19 mouse cellular contexts compared by ENCODE assay signal in the genomic region with DNA sequence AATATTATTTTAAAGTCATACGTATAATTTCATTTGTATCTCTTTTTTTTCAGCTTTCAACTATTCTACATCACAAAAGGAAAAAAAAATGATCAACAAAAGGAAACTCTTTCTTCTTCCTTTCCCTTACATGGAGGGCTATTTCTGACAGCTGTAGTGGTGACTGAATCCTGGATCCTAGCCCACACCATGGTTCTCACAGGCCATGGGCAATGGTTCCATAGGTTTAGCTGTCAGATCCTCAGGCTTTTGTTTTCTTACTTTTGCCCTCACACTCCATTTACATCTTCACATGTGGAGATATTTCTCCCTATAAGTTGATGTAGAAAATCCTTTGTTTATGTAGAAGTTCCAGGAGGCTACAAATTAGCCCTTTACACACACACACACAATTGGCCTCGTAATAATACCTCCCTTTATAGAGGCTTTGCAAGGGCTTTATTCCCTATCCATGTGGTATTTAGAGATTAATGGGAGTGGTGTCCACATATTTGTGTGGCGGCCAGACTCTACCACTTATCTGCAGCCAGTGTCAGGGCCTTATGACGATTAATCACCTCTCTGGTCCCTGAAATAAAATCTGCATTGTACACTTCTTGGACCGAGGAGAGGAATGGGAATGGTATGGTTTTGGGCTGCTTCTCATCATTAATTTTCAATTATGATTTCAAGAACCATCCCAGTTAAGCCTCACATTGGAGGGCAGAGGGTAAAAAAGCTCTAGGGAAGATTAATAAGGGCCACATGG.
DNase-seq lines count a peak whose midpoint lies in the region; ATAC-seq and TF ChIP-seq lines count a peak whose summit lies in the region.
"Had no signal": no experiment of that assay in that cellular context is flagged by ENCODE, and none has a peak within 500 bp of the region (broad histone marks: within the 10 kb centered on the region; RNA-seq: fewer than 3 reads in every experiment).

No protein-coding gene starts in this region.

- H3K36me3 ChIP-seq in kidney, postnatal 0 days (ENCODE audit: insufficient read depth, low read length): no peaks in the 10 kb centered on the region
- no peaks in the 10 kb centered on the region for H3K36me3 ChIP-seq in lung, embryonic 14.5 days (ENCODE audit: insufficient read depth)
- no peaks in the 10 kb centered on the region for H3K36me3 ChIP-seq in intestine, embryonic 16.5 days (ENCODE audit: control insufficient read depth, insufficient read depth, low read length)
- H3K36me3 ChIP-seq in stomach, embryonic 16.5 days (ENCODE audit: control insufficient read depth, insufficient read depth, low read length): no peaks in the 10 kb centered on the region
- H3K36me3 ChIP-seq: embryonic facial prominence, embryonic 12.5 days; hindbrain, embryonic 13.5 days; midbrain, embryonic 15.5 days; neural tube, embryonic 12.5 days had no signal

- TF ChIP-seq CTCF in kidney, postnatal 0 days (IDR thresholded peaks at IDR 0.05; ENCODE audit: low read depth): no peak
- TF ChIP-seq CTCF in lung, embryonic 14.5 days (IDR thresholded peaks at IDR 0.05; ENCODE audit: low read depth): no peak

- no peaks in the 10 kb centered on the region for H3K27me3 ChIP-seq in kidney, postnatal 0 days (ENCODE audit: insufficient read depth, low read length)
- no peaks in the 10 kb centered on the region for H3K27me3 ChIP-seq in lung, embryonic 14.5 days (ENCODE audit: insufficient read depth, low read length)
- no peaks in the 10 kb centered on the region for H3K27me3 ChIP-seq in intestine, embryonic 16.5 days (replicated peaks; ENCODE audit: control insufficient read depth, insufficient read depth, low read length)
- H3K27me3 ChIP-seq in stomach, embryonic 16.5 days (ENCODE audit: control insufficient read depth, insufficient read depth, low read length): no peaks in the 10 kb centered on the region
- H3K27me3 ChIP-seq: embryonic facial prominence, embryonic 12.5 days; forebrain, embryonic 13.5 days; hindbrain, embryonic 13.5 days; midbrain, embryonic 15.5 days; neural tube, embryonic 12.5 days had no signal

- H3K9ac ChIP-seq in kidney, postnatal 0 days (ENCODE audit: low read depth, low read length): no peak overlapping the region
- H3K9ac ChIP-seq in lung, embryonic 14.5 days: no peak overlapping the region
- no peak overlapping the region for H3K9ac ChIP-seq in intestine, embryonic 16.5 days (ENCODE audit: low read depth, low read length)
- H3K9ac ChIP-seq in stomach, embryonic 16.5 days (ENCODE audit: low read length): no peak overlapping the region
- H3K9ac ChIP-seq: embryonic facial prominence, embryonic 12.5 days; forebrain, embryonic 13.5 days; hindbrain, embryonic 13.5 days; midbrain, embryonic 15.5 days; neural tube, embryonic 12.5 days had no signal

- no peaks in the 10 kb centered on the region for H3K9me3 ChIP-seq in kidney, postnatal 0 days (replicated peaks; ENCODE audit: low read length)
- H3K9me3 ChIP-seq in lung, embryonic 14.5 days (ENCODE audit: low read depth, low read length): no peaks in the 10 kb centered on the region
- no peaks in the 10 kb centered on the region for H3K9me3 ChIP-seq in intestine, embryonic 16.5 days (ENCODE audit: control insufficient read depth, low read length)
- no peaks in the 10 kb centered on the region for H3K9me3 ChIP-seq in stomach, embryonic 16.5 days (replicated peaks; ENCODE audit: control insufficient read depth, low read length)
- H3K9me3 ChIP-seq: embryonic facial prominence, embryonic 12.5 days; forebrain, embryonic 13.5 days; hindbrain, embryonic 13.5 days; midbrain, embryonic 15.5 days; neural tube, embryonic 12.5 days had no signal

- no peak overlapping the region for H3K4me2 ChIP-seq in kidney, postnatal 0 days (ENCODE audit: low read length)
- no peak overlapping the region for H3K4me2 ChIP-seq in lung, embryonic 14.5 days
- H3K4me2 ChIP-seq in intestine, embryonic 16.5 days (ENCODE audit: low read depth, low read length): no peak overlapping the region
- H3K4me2 ChIP-seq in stomach, embryonic 16.5 days (ENCODE audit: low read depth, low read length): no peak overlapping the region
- H3K4me2 ChIP-seq: embryonic facial prominence, embryonic 12.5 days; forebrain, embryonic 13.5 days; hindbrain, embryonic 13.5 days; midbrain, embryonic 15.5 days; neural tube, embryonic 12.5 days had no signal

- H3K27ac ChIP-seq in kidney, postnatal 0 days: no peak overlapping the region
- no peak overlapping the region for H3K27ac ChIP-seq in lung, embryonic 14.5 days (ENCODE audit: low read depth)
- H3K27ac ChIP-seq in intestine, embryonic 16.5 days (ENCODE audit: low read length): no peak overlapping the region
- H3K27ac ChIP-seq in stomach, embryonic 16.5 days (ENCODE audit: low read length): no peak overlapping the region
- H3K27ac ChIP-seq: embryonic facial prominence, embryonic 12.5 days; forebrain, embryonic 13.5 days; hindbrain, embryonic 13.5 days; macrophage; midbrain, embryonic 15.5 days; neural tube, embryonic 12.5 days had no signal

- DNase-seq in kidney, postnatal 0 days (ENCODE audit: low spot score): peak; percentile 62
- no peak for DNase-seq in kidney, adult 8-10 months
- peak; percentile 89 for DNase-seq in lung, embryonic 14.5 days
- DNase-seq in lung, adult 18-20 months: no peak
- no peak for DNase-seq in heart, postnatal 25 days (ENCODE audit: low spot score)
- DNase-seq: adrenal gland, adult 2 months; cerebellum, adult 11-12 months; cerebellum, postnatal 14 days; heart, postnatal 36 days; right cerebral cortex, postnatal 14 days; thymus, postnatal 25 days had no signal

- WGBS in kidney, postnatal 0 days: 61% methylated on average over 5 of the region's 5 CpGs
- WGBS in lung, embryonic 14.5 days: 28% methylated on average over 5 of the region's 5 CpGs
- WGBS in intestine, embryonic 16.5 days: 53% methylated on average over 5 of the region's 5 CpGs
- 34% methylated on average over 5 of the region's 5 CpGs for WGBS in stomach, embryonic 16.5 days

- H3K4me3 ChIP-seq in kidney, postnatal 0 days (replicated peaks; ENCODE audit: low read depth, low read length): no peak overlapping the region
- no peak overlapping the region for H3K4me3 ChIP-seq in lung, embryonic 14.5 days (ENCODE audit: low read depth, low read length)
- no peak overlapping the region for H3K4me3 ChIP-seq in intestine, embryonic 16.5 days (ENCODE audit: low read length)
- no peak overlapping the region for H3K4me3 ChIP-seq in stomach, embryonic 16.5 days (replicated peaks; ENCODE audit: low read length)
- H3K4me3 ChIP-seq: embryonic facial prominence, embryonic 12.5 days; forebrain, embryonic 13.5 days; hindbrain, embryonic 13.5 days; midbrain, embryonic 15.5 days; neural tube, embryonic 12.5 days had no signal

- ATAC-seq in kidney, postnatal 0 days (replicated peaks; ENCODE audit: low FRiP score, low read depth): no peak
- peak; percentile 98 for ATAC-seq in lung, embryonic 14.5 days (ENCODE audit: insufficient read depth)
- ATAC-seq in intestine, embryonic 16.5 days: peak; percentile 58; the same call in 1 of the 2 replicates
- peak; percentile 76; the same call in 1 of the 2 replicates for ATAC-seq in stomach, embryonic 16.5 days (ENCODE audit: insufficient read depth, low FRiP score)
- ATAC-seq: forebrain, embryonic 13.5 days; midbrain, embryonic 15.5 days had no signal

- H3K4me1 ChIP-seq in kidney, postnatal 0 days (replicated peaks; ENCODE audit: insufficient read depth, low read length): no peaks in the 10 kb centered on the region
- no peaks in the 10 kb centered on the region for H3K4me1 ChIP-seq in lung, embryonic 14.5 days (ENCODE audit: insufficient read depth)
- H3K4me1 ChIP-seq in intestine, embryonic 16.5 days (ENCODE audit: control insufficient read depth, insufficient read depth, low read length): no peaks in the 10 kb centered on the region
- no peaks in the 10 kb centered on the region for H3K4me1 ChIP-seq in stomach, embryonic 16.5 days (ENCODE audit: control insufficient read depth, insufficient read depth, low read length)
- H3K4me1 ChIP-seq: embryonic facial prominence, embryonic 12.5 days; forebrain, embryonic 13.5 days; hindbrain, embryonic 13.5 days; midbrain, embryonic 15.5 days; neural tube, embryonic 12.5 days had no signal

- intact Hi-C loops in heart, postnatal 25 days (cut with DNase I): no loop called here

Comparison
In these comparisons a context has a peak if more than half of its experiments do, and no peak if none do; other contexts are left out.
1. DNase-seq: peak in kidney, postnatal 0 days (single experiment) and lung, embryonic 14.5 days (single experiment); none in kidney, adult 8-10 months (0 of 2), lung, adult 18-20 months (0 of 2) and heart, postnatal 25 days (single experiment).